Mouse (Mus musculus) MEL (cell line): ENCODE measurements at regions not wholly inside any gene's neighbourhood (a gene's known extent, or its start where the extent isn't known, plus 50 kb on each side); places are given as distances from the start of the nearest gene placed in this dataset.

Source experiments
- DNase-seq: peaks from one replicate; pipeline ENCODE4 v3.0.0; 2011; ENCODE audit warnings: low read depth, low spot score
- H3K27ac ChIP-seq: 2 replicates; pipeline ENCODE4 v1.5.1; 2012; ENCODE audit warnings: low read depth, mild to moderate bottlenecking, control low read depth, low read length, moderate library complexity; ENCODE audit not compliant: control insufficient read depth
- H3K27me3 ChIP-seq, 2 experiments: fragments of 150-350 bp in 1 of 2; sonication (generic) in 1 of 2; 2 replicates each; pipeline ENCODE4 v1.6.1; 2012; ENCODE audit warnings: low read length in 2 of 2, mild to moderate bottlenecking in 2 of 2, improper control_type of control experiment in 1 of 2, moderate library complexity in 1 of 2; ENCODE audit not compliant: insufficient read depth in 2 of 2, control insufficient read depth in 1 of 2
- H3K36me3 ChIP-seq, 2 experiments: 2 replicates each; pipeline ENCODE4 v1.6.1; 2012 to 2014; ENCODE audit warnings: low read length in 2 of 2, improper control_type of control experiment in 1 of 2, inconsistent platforms in 1 of 2, mild to moderate bottlenecking in 1 of 2; ENCODE audit not compliant: insufficient read depth in 2 of 2, control insufficient read depth in 1 of 2
- H3K4me1 ChIP-seq, 2 experiments: fragments of 150-350 bp in 1 of 2; sonication (generic) in 1 of 2; 2 replicates each; pipeline ENCODE4 v1.6.1; 2012; ENCODE audit warnings: low read length in 2 of 2, improper control_type of control experiment in 1 of 2, mild to moderate bottlenecking in 1 of 2; ENCODE audit not compliant: insufficient read depth in 2 of 2, control insufficient read depth in 1 of 2
- H3K4me3 ChIP-seq, 2 experiments: fragments of 150-350 bp in 1 of 2; sonication (generic) in 1 of 2; 2 replicates each; pipeline ENCODE4 v1.5.1; 2012; ENCODE audit warnings: low read depth in 2 of 2, low read length in 2 of 2, mild to moderate bottlenecking in 2 of 2, moderate library complexity in 2 of 2, control low read depth in 1 of 2, improper control_type of control experiment in 1 of 2; ENCODE audit not compliant: control insufficient read depth in 1 of 2, insufficient read depth in 1 of 2
- H3K79me2 ChIP-seq: 2 replicates; pipeline ENCODE4 v1.6.1; 2012; ENCODE audit warnings: mild to moderate bottlenecking, low read length, moderate library complexity; ENCODE audit not compliant: control insufficient read depth, poor library complexity, insufficient read depth
- H3K9ac ChIP-seq: 2 replicates; pipeline ENCODE4 v1.6.1; 2012; ENCODE audit warnings: low read depth, mild to moderate bottlenecking, control low read depth, low read length, moderate library complexity; ENCODE audit not compliant: control insufficient read depth, poor library complexity, severe bottlenecking
- H3K9me3 ChIP-seq: fragments of 150-350 bp; sonication (generic); replicated peaks from 2 replicates; pipeline ENCODE4 v1.6.1; 2012; ENCODE audit warnings: mild to moderate bottlenecking, low read length, improper control_type of control experiment, moderate library complexity; ENCODE audit not compliant: insufficient read depth
- BHLHE40 ChIP-seq: IDR thresholded peaks from 2 replicates; pipeline ENCODE4 v1.6.1; 2012; ENCODE audit warnings: low read depth, mild to moderate bottlenecking, inconsistent platforms, low read length, improper control_type of control experiment, borderline replicate concordance
- E2F4 ChIP-seq: IDR thresholded peaks from 2 replicates; pipeline ENCODE4 v1.6.1; 2011; ENCODE audit warnings: low read depth, low read length, improper control_type of control experiment, borderline replicate concordance
- GABPA ChIP-seq: IDR thresholded peaks from 2 replicates; pipeline ENCODE4 v1.6.1; 2012; ENCODE audit warnings: low read depth, mild to moderate bottlenecking, inconsistent platforms, low read length, improper control_type of control experiment, moderate library complexity
- HCFC1 ChIP-seq: IDR thresholded peaks from 2 replicates; pipeline ENCODE4 v1.6.1; 2012; ENCODE audit warnings: low read depth, mild to moderate bottlenecking, inconsistent platforms, low read length, improper control_type of control experiment, moderate library complexity
- JUND ChIP-seq: IDR thresholded peaks from 2 replicates; pipeline ENCODE4 v1.6.1; 2011; ENCODE audit warnings: low read depth, mild to moderate bottlenecking, improper control_type of control experiment, low read length
- POLR2AphosphoS5 ChIP-seq: IDR thresholded peaks from 2 replicates; pipeline ENCODE4 v1.6.1; 2012; ENCODE audit warnings: low read depth, borderline replicate concordance, mild to moderate bottlenecking, inconsistent platforms, low read length, moderate library complexity, mixed read lengths
- RAD21 ChIP-seq: IDR thresholded peaks from 2 replicates; pipeline ENCODE4 v1.6.1; 2011; ENCODE audit warnings: mild to moderate bottlenecking, low read depth, low read length, improper control_type of control experiment
- RCOR1 ChIP-seq: IDR thresholded peaks from 2 replicates; pipeline ENCODE4 v1.6.1; 2012; ENCODE audit warnings: low read depth, mild to moderate bottlenecking, inconsistent platforms, low read length, improper control_type of control experiment
- USF1 ChIP-seq: IDR thresholded peaks from 2 replicates; pipeline ENCODE4 v1.6.1; 2014; ENCODE audit warnings: low read depth, mild to moderate bottlenecking, inconsistent platforms, low read length, improper control_type of control experiment, moderate library complexity
- ZC3H11A ChIP-seq: IDR thresholded peaks from 2 replicates; pipeline ENCODE4 v1.6.1; 2012; ENCODE audit warnings: low read depth, mild to moderate bottlenecking, inconsistent platforms, low read length, improper control_type of control experiment
- ZKSCAN1 ChIP-seq: IDR thresholded peaks from 2 replicates; pipeline ENCODE4 v1.6.1; 2012; ENCODE audit warnings: low read depth, mild to moderate bottlenecking, inconsistent platforms, low read length, improper control_type of control experiment, moderate library complexity
- ZMIZ1 ChIP-seq: IDR thresholded peaks from 2 replicates; pipeline ENCODE4 v1.6.1; 2012; ENCODE audit warnings: low read depth, mild to moderate bottlenecking, inconsistent platforms, low read length, improper control_type of control experiment, moderate library complexity
- ZNF384 ChIP-seq: IDR thresholded peaks from 2 replicates; pipeline ENCODE4 v1.6.1; 2012; ENCODE audit warnings: low read depth, mild to moderate bottlenecking, inconsistent platforms, low read length, improper control_type of control experiment

GRCm38 (mm10) chr12:17636590-17636989 lies 54.1 kb upstream of the Hpcal1 start:
- H3K79me2 ChIP-seq, result no peaks in the 10 kb centered on the region
- no peak for TF ChIP-seq HCFC1
- TF ChIP-seq ZKSCAN1, result no peak
- TF ChIP-seq GABPA, result no peak
- TF ChIP-seq ZMIZ1, result no peak
- TF ChIP-seq ZC3H11A, result no peak
- TF ChIP-seq POLR2AphosphoS5, result no peak
- TF ChIP-seq RCOR1, result no peak
- no peak for TF ChIP-seq USF1
- no peak for TF ChIP-seq BHLHE40
- TF ChIP-seq RAD21, result no peak
- no peak for TF ChIP-seq ZNF384
- TF ChIP-seq E2F4, result no peak
- no peak for TF ChIP-seq JUND
- TF ChIP-seq, all 39 proteins: peak for 0
- Histone ChIP-seq H3K36me3 (no peaks in the 10 kb centered on the region), H3K9ac (no peak overlapping the region), H3K9me3 (no peaks in the 10 kb centered on the region), H3K27ac (no peak overlapping the region), H3K4me3 (no peak overlapping the region), H3K4me1 (no peaks in the 10 kb centered on the region), H3K27me3 (no peaks in the 10 kb centered on the region)
- no peak for DNase-seq
